Mouse (Mus musculus): ENCODE data around the gene Tjap1.

The Tjap1 gene

GRCm38 (mm10) chr17:46282483-46283123, at the start of gene Tjap1:
Tjap1 (minus strand) TSS chr17:46283026.
- DNase-seq (ENCODE audit: low read depth), result peak; percentile 65

- DNase-seq (ENCODE audit: low read depth), result no peak
These were observed 45.9 kb upstream of the Tjap1 start for GRCm38 (mm10) chr17:46328723-46329122.

GRCm38 (mm10) chr17:46327906-46328534, 45.2 kb upstream of the Tjap1 start, which contains the start of gene Abcc10:
Abcc10 (minus strand) TSS chr17:46328352.
- peak; percentile 97 for DNase-seq (ENCODE audit: low read depth)

DNA sequence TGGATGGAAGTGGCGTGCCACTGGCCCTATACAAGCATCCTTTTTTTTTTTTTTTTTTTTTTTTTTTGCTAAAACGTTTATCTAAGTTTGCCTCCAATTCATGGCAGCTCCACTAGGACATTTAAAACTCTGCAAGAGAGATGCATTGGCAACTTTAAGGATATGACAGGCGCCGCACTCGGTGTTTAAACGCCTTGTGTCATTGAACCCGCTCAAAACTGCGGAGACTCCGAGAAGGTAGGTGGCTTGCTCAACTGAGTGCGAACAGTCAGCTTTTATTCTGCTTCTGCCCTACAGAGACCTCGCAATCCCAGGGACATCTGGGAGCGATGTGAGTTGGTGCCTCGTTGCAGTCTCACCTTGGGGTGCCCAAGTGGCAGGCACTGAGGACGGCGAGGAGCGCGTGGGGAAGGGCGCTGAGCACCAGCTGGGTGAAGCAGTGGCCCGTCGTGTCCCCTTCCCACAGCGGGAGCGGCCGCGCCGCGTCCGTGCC, 44.6 kb upstream of the Tjap1 start:
- DNase-seq (ENCODE audit: low read depth), result no peak

- no peak for DNase-seq (ENCODE audit: low read depth)
These were observed 39.4 kb upstream of the Tjap1 start for GRCm38 (mm10) chr17:46322046-46322823.

GRCm38 (mm10) chr17:46320492-46320891, 37.7 kb upstream of the Tjap1 start:
- no peak for DNase-seq (ENCODE audit: low read depth)

DNA sequence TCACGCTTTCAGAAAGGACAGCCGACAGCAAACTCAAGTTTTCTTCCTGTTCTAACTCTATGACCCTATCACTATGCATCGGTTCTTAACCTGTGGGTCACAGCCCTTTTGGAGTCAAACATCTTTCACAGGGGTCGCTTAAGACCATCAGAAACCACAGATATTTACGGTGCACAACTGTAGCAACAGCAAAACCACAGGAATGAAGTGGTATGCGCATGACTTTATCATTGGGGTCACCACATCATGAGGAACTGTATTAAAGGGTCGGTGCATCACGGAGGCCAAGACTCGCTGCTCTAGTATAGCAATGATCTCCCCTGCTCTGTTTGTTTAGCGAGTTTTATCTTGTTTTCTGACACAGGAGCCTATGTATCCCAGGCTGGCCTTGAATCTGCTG, 33.0 kb upstream of the Tjap1 start:
- DNase-seq (ENCODE audit: low read depth), result no peak

DNA sequence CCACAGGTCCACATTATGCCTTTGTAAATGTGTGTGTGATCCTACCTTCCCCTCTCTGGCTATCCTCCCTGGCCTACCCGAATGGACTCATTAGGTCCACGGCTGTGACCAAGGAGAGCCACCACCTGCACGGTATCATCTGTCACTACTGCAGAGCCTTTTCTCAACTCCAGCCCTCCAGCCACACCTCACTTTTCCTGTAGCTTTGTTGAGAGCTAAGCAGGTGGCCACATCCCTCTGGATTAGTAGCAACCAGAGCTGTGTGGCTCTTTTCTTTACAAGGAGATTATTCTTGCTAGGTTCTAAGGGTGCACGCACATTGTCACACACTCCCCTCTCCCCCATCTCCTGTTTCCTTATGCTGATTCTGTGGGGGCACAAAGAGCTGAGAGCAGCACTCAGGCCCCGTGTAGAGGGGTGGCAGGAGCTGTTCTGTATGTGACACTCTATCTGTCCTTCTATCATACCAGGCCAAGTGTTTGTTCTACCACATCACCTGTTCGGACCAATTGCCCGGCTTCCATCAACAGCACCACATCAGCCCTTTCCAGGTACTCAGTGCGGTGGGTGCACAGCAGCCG, 30.4 kb upstream of the Tjap1 start:
- DNase-seq (ENCODE audit: low read depth), result no peak

- DNase-seq (ENCODE audit: low read depth), result no peak
These were observed 27.7 kb upstream of the Tjap1 start for GRCm38 (mm10) chr17:46310515-46310914.

DNA sequence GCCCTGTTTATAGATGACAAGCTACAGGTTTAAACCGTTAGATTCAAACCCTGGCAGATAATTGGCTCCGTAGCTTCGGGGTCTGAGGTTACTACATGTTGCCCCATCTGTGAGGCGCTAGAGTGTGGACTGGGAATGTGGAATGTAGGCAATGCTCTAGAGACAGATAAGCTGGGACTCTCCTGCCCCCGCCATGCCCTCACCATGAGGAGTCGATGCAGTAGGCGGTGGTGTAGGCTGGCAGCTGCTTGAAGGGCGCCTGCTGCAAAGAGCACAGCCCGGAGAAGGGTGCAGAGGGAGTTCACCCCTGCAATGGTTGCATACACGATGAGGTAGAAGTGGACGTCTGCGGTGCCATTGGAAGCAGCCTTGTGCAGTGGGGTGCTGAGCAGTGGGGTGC, 27.0 kb upstream of the Tjap1 start:
- DNase-seq (ENCODE audit: low read depth), result no peak

- DNase-seq (ENCODE audit: low read depth), result no peak
These were observed 24.1 kb upstream of the Tjap1 start for GRCm38 (mm10) chr17:46306956-46307355.

- DNase-seq (ENCODE audit: low read depth), result no peak
These were observed 21.4 kb upstream of the Tjap1 start for GRCm38 (mm10) chr17:46304184-46304583.

- no peak for DNase-seq (ENCODE audit: low read depth)
These were observed 19.1 kb upstream of the Tjap1 start for GRCm38 (mm10) chr17:46301892-46302291.

DNA sequence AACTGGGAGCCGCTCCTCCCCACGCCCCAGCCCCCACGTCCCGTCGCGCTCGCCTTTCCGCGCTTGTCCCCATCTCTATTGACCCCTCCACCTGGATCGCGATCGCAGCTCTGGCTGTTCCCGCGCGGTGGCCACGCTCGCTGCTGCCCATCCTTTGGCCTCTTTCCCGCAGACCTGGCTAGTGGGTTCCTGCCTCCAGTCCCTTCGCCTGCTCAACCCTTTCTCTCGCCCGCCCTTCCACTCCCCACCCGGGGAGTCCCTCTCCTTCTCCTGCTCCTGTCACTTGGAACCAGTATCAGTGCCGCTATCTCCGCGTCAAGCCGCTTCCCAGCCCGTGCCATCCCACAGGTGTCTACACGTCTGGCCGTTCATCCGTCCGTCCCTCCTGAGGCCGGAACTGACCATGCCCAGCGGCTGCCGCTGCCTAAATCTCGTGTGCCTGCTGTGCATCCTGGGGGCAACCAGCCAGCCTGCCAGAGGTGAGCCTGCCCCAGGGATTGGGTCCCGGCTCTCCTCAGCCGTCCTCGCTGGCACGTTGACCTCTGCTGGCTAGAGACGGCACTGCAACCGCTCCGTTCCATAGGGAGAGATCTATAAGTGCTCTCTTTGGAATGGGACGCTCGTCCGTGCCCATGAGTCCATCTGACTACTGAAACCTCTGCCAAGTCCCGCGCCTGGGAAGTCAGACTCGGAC, 15.5 kb upstream of the Tjap1 start:
- DNase-seq (ENCODE audit: low read depth), result peak; percentile 50

DNA sequence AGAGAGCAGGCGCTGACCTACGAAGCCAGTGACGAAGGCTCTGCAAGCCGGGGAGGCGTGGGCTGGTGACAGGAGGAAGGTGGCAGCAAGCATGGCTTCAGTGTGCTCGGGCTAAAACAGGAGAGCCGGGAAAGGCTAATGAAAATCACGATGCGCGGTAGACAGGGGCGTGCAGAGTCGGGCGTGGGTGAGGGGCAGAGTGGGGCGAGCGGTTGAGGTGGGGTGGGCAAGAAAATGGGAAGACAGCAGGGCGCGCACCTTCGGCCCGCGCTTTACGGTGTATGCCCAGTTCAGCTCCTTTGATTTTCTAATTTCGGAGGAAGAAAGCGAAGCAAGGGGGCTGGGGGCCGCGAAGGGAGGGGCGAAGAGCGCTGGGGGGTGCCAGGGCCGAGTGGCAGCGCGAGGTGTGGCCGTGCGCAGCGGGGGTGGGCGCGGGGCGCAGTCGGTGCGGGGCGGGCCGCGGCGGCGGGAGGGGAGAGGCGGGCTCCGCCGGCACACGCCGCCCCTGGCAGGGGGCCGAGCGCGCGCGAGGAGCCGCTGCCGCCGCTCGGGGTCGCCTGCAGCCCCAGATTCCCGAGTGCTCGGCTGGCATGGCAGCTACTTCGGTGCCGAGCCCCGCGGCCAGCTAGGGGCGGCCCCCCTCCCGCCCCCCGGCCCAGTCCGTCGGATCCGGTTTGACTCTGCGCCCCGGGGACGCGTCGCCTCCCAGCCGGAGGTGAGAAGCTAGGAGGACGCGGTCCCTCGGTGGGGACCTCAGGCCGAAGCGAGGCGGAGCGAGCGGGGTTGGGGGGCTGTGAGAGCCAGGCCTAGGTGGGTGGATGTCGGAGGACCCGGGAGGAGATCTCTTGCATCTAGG, 14.8 kb upstream of the Tjap1 start, which contains the start of gene Dlk2:
Gene Dlk2 (plus strand): TSS at position 58 of the 856 bp plus-strand sequence.
- no peak for DNase-seq (ENCODE audit: low read depth)

GRCm38 (mm10) chr17:46297028-46297363, 14.2 kb upstream of the Tjap1 start:
- DNase-seq (ENCODE audit: low read depth), result no peak

GRCm38 (mm10) chr17:46296601-46297000, 13.8 kb upstream of the Tjap1 start:
- DNase-seq (ENCODE audit: low read depth), result no peak

- no peak for DNase-seq (ENCODE audit: low read depth)
These were observed 4.9 kb upstream of the Tjap1 start for GRCm38 (mm10) chr17:46287678-46288095.

DNA sequence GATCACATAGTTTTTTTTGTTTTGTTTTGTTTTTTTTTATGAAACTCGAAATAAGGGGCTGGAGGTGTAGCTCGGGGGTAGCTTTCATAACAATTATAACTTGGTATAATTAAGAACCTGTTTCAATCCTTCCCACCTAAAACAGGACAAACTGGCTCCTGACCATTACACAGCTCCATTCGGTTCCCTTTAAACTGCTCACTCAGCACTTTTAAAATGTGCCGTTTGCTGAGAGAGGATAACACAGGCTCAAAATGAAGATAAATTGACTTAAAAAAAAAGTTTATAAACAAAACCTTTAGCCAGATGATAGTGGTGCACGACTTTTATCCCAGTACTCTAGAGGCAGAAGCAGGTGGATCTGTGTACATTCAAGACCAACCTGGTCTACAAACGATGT, 2.6 kb upstream of the Tjap1 start:
- DNase-seq (ENCODE audit: low read depth), result no peak

GRCm38 (mm10) chr17:46284653-46285052, 1.8 kb upstream of the Tjap1 start:
- no peak for DNase-seq (ENCODE audit: low read depth)

DNA sequence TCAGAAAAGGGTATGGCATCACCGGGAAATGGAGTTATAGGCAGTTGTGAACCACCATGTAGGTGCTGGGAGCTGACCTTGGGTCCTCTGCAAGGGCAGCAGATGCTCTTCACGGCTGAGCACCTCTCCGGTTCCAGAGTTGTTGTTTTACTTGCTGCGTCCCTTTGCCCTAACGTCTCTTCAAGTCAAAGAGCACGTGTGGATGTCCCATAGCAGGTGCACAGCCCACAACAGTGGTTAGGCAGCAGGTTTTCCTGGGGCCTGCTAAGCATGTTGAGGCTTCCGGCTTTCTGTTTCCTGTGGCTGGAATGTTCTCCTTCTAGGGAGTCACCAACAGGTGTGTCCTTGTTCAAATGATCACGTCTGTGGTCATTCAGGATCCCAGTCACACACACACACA, 1.1 kb upstream of the Tjap1 start:
- DNase-seq (ENCODE audit: low read depth), result no peak
